Comparison of ENCODE assay signal across 20 mouse cellular contexts in the genomic region with DNA sequence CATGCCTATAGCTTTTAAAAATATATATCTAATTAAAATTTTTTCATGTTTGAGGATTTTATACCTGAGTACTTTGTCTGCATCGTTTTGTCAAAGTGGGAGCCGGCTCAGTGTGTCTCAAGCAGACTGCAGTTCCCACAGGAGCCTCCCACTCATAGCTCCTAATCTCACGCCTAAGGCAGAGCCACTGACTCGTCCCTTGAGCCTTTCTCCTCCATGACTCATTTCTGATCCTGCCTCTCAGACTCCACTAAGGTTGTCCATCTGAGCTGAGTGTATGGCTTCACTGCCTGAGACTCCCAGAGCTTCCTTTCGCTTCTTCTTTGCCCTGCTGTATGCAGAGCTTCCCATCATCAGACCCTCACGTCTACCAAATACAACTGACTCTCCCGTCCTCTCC.
"Had no signal": no experiment of that assay in that cellular context is flagged by ENCODE, and none has a peak within 500 bp of the region (broad histone marks: within the 10 kb centered on the region; RNA-seq: fewer than 3 reads in every experiment).

No protein-coding gene starts in this region.

- H3K27me3 ChIP-seq: liver, embryonic 12.5 days; liver, embryonic 15.5 days; lung, embryonic 15.5 days; neural tube, embryonic 12.5 days; neural tube, embryonic 15.5 days had no signal

- DNase-seq: kidney, adult 2 months; kidney, postnatal 25 days; layer of hippocampus, adult 9-11 months; liver; lung, adult 18-20 months; lung, postnatal 10 days; lung, postnatal 36 days; retina, postnatal 1 day; right cerebral cortex, postnatal 14 days; thymus, adult 2 months; thymus, postnatal 14 days; thymus, postnatal 4 days had no signal

- ATAC-seq: intestine, postnatal 0 days; liver, embryonic 12.5 days; midbrain, embryonic 13.5 days; midbrain, embryonic 16.5 days had no signal
